Mouse (Mus musculus) lung, embryonic 14.5 days (tissue): ENCODE data around the gene Tepp. TPM values are rescaled to one million over a fixed set of nuclear protein-coding genes. Genes with fewer than 3 reads are reported as not detected.

Experiments used
- ATAC-seq: fragments of 200-750 bp; cut with Nextera tagmentation; 2 replicates; pipeline ENCODE4 v1.8.0; 2017; ENCODE audit warnings: mild to moderate bottlenecking, moderate TSS enrichment, moderate library complexity; ENCODE audit not compliant: insufficient read depth
- DNase-seq: peaks from one replicate; pipeline ENCODE4 v3.0.0-alpha.2; 2015
- H3K27ac ChIP-seq: fragments of 300-500 bp; sonication (generic); 2 replicates; pipeline ENCODE4 v1.5.1; 2014; ENCODE audit warnings: low read depth, mild to moderate bottlenecking, moderate library complexity
- H3K27me3 ChIP-seq: fragments of 300-500 bp; sonication (generic); 2 replicates; pipeline ENCODE4 v1.6.1; 2014; ENCODE audit warnings: low read length, control low read depth; ENCODE audit not compliant: insufficient read depth
- H3K36me3 ChIP-seq: fragments of 300-500 bp; sonication (generic); 2 replicates; pipeline ENCODE4 v1.6.1; 2014; ENCODE audit warnings: control low read depth; ENCODE audit not compliant: insufficient read depth
- H3K4me1 ChIP-seq: fragments of 300-500 bp; sonication (generic); 2 replicates; pipeline ENCODE4 v1.6.1; 2014; ENCODE audit warnings: antibody characterized with exemption, control low read depth; ENCODE audit not compliant: insufficient read depth
- H3K4me2 ChIP-seq: fragments of 300-500 bp; sonication (generic); 2 replicates; pipeline ENCODE4 v1.6.1; 2014; ENCODE audit warnings: mild to moderate bottlenecking
- H3K4me3 ChIP-seq: fragments of 300-500 bp; sonication (generic); 2 replicates; pipeline ENCODE4 v1.5.1; 2014; ENCODE audit warnings: low read depth, low read length
- H3K9ac ChIP-seq: fragments of 300-500 bp; sonication (generic); 2 replicates; pipeline ENCODE4 v1.6.1; 2014
- H3K9me3 ChIP-seq: fragments of 300-500 bp; sonication (generic); 2 replicates; pipeline ENCODE4 v1.6.1; 2016; ENCODE audit warnings: low read depth, low read length, control low read depth
- CTCF ChIP-seq: IDR thresholded peaks from 2 replicates; pipeline ENCODE4 v1.5.1; 2016; ENCODE audit warnings: antibody characterized with exemption, low read depth
- WGBS: fragments of 180-500 bp; shearing (Covaris S2); extraction: QIAGEN DNeasy Blood & Tissue Kit; methylation state at CpG from one replicate; pipeline ENCODE4 v1.1.7; 2014; 5-methylcytosine and 5-hydroxymethylcytosine counted together
- polyA plus RNA-seq: library from polyadenylated mRNA; unstranded; fragments of >200 nt; fragmentation: Nextera tagmentation; extraction: Ambion mirVana; gene quantifications from 2 replicates; pipeline ENCODE4 v1.2.1, GENCODE M21; 2014

Gene Tepp
- polyA plus RNA-seq, 1 experiment from 2014 or later = 0.37 TPM

DNA sequence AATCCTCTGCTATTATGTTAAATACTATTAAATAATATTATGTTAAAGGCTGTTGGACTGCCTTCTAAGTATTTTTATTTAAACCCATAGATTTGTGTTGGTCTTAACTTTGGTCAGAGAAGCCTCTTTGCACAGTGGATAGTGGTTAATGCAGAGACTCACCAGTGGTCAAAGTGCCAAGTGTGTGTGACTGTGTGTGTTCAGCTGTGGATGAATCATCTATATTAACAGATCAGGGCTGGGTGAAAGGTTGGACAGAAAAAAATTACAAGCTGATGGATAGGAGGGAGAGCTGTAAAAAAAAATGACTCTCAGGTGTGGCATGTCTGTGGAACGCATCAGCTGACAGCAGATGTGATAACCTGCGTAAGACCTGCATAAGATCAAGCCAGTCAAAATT, 53.5 kb downstream of the Tepp start:
- H3K27me3 ChIP-seq = no peaks in the 10 kb centered on the region

DNA sequence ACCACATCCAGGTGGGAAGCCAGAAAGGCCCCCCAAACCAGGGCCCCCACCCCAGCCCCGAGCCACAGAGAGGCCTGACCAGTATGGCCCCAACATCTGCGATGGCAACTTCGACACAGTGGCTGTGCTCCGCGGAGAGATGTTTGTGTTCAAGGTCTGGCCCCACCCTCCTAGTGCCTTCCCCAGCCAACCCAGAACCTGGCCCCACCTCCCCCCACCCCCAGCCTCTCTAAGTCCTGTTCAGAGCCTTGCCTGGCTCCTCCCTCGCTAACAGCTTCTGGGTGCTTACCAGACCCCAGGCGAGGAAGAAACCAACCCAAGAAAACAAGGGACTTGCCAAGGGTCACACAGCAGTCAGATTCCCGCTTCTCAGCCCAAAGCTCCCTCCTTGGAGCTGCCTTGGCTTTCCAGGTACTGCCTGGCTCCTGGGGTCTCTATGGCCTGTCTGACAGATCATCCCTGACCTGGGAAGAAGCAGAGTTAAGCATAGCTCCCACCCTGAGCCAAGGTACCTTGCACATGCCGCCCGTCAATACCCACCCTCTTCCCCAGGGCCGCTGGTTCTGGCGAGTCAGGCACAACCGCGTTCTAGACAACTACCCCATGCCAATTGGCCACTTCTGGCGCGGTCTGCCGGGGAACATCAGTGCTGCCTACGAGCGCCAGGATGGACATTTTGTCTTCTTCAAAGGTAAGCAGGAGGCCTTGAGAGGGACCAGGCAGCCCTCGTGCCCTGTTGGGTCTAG, 59.4 kb downstream of the Tepp start:
- H3K4me2 ChIP-seq = peak overlapping the region; percentile 56
- H3K4me1 ChIP-seq = peaks cover 5% of the 10 kb centered on the region; the same call in 1 of the 2 replicates
- no peak for TF ChIP-seq CTCF
- H3K9me3 ChIP-seq = no peaks in the 10 kb centered on the region
- no peaks in the 10 kb centered on the region for H3K27me3 ChIP-seq
- peak; percentile 84 for ATAC-seq
- WGBS = 42% methylated on average over 20 of the region's 20 CpGs
- H3K9ac ChIP-seq = peak overlapping the region; percentile 38
- peak overlapping the region; percentile 18; the same call in 1 of the 2 replicates for H3K4me3 ChIP-seq
- H3K36me3 ChIP-seq = peaks cover 33% of the 10 kb centered on the region; the same call in 1 of the 2 replicates
- no peak overlapping the region for H3K27ac ChIP-seq
- peak; percentile 59 for DNase-seq

More for the DNA sequence above, 53.5 kb downstream of the Tepp start:
- Histone ChIP-seq H3K36me3 (peaks cover 13% of the 10 kb centered on the region; the same call in 1 of the 2 replicates), H3K4me1 (peaks cover 22% of the 10 kb centered on the region), H3K9ac (no peak overlapping the region), H3K4me3 (no peak overlapping the region), H3K9me3 (no peaks in the 10 kb centered on the region; the same call in 1 of the 2 replicates), H3K27ac (no peak overlapping the region), H3K4me2 (no peak overlapping the region)
- no peak for TF ChIP-seq CTCF
- ATAC-seq = no peak
- WGBS = 84% methylated on average over 2 of the region's 2 CpGs
- DNase-seq = no peak

DNA sequence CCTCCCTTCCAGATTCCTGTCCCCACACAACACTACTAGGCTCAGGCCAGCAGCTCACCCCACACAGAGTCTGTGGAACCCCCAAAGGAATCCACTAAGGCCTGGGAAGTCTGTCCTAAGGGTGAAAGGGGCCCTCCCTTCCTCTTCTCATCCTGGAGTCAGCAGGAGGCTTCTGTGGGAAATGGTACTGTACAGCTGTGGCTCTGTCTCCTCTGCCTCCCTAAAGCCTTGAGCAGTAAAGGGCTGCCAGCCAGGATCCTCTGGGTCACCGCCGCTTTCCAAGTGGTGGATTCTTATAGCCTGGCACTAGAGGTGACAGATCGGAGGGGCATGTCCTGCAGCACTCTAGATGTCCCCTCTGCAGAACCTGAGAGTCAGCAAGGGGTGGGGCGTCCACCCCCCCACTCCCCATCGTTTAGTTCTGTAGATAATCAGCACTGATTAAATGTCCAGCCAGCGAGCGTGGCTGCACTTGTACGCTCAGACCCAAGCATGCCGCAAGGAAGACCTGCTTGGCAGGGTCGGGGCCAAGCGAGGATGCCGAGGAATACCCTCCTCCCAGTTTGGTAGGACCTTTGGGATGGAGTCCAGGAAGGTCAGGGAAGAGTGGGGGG, 63.1 kb downstream of the Tepp start:
- 50% methylated on average over 12 of the region's 12 CpGs for WGBS
- peaks cover 24% of the 10 kb centered on the region; the same call in 1 of the 2 replicates for H3K36me3 ChIP-seq
- H3K27ac ChIP-seq = no peak overlapping the region
- no peak for ATAC-seq
- no peak overlapping the region for H3K4me2 ChIP-seq
- H3K4me1 ChIP-seq = peaks cover 16% of the 10 kb centered on the region
- no peak for TF ChIP-seq CTCF
- no peak overlapping the region for H3K9ac ChIP-seq
- no peaks in the 10 kb centered on the region for H3K27me3 ChIP-seq
- no peak overlapping the region for H3K4me3 ChIP-seq
- DNase-seq = no peak
- no peaks in the 10 kb centered on the region for H3K9me3 ChIP-seq

DNA sequence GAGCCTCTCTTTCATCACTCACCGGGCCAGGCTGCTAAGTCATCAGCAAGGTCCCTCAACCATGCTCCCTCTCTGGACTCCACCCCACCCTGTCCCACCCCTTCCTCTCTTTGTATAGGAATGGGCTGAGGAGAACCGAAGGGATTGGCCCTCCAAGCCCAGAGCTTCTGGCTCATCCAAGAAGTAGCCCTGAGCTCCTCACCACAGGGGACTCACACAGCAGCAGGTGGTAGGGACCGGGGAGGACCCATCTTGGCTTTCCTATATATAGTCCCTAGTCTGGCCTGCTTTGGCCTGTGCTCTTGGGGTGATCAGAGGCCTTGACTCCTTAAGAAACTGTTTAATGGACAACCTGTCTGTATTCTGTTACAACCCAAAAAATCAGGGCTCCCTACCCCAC, 64.1 kb downstream of the Tepp start:
- TF ChIP-seq CTCF = no peak
- Histone ChIP-seq H3K4me3 (no peak overlapping the region), H3K27ac (no peak overlapping the region), H3K36me3 (peaks cover 18% of the 10 kb centered on the region; the same call in 1 of the 2 replicates), H3K9ac (no peak overlapping the region), H3K4me1 (peaks cover 17% of the 10 kb centered on the region), H3K4me2 (no peak overlapping the region), H3K9me3 (no peaks in the 10 kb centered on the region), H3K27me3 (no peaks in the 10 kb centered on the region)
- no peak for DNase-seq
- no peak for ATAC-seq
- 71% methylated on average over 3 of the region's 3 CpGs for WGBS

DNA sequence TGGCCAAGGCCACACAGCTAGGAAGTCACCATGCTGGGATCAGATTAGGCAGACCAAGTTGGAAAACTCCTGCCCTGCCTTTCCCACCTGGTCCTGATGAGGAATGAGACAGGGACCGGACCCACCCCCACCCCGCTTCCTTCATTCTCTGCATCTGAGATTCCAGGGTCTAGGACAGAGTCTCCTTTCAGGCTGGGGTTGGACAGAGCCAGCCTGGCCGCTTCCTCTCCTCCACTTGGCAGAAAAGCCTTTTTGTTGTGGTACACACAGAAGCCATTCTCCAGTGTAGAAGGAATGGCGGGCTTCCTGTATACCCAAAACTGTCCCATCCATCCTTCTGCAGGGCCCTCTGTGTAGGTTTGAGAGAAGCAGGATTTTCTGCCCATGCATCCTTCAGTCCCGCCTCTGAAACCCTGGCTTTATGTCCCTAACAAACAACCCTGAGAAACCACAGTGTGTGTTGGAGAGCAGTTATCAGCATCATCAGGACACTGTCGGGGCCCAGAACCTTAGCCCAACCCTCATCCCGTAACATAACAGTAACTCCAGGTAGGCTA, 65.1 kb downstream of the Tepp start:
- ATAC-seq (no peak), DNase-seq (no peak)
- Histone ChIP-seq H3K9ac (no peak overlapping the region), H3K27ac (no peak overlapping the region; the same call in 1 of the 2 replicates), H3K4me1 (peaks cover 12% of the 10 kb centered on the region), H3K9me3 (no peaks in the 10 kb centered on the region), H3K4me3 (no peak overlapping the region), H3K4me2 (no peak overlapping the region), H3K36me3 (peaks cover 17% of the 10 kb centered on the region; the same call in 1 of the 2 replicates), H3K27me3 (no peaks in the 10 kb centered on the region)
- 80% methylated on average over 7 of the region's 7 CpGs for WGBS
- no peak for TF ChIP-seq CTCF

Other genes with a start within 250 kb of the Tepp start
- gene Katnb1, start 229.4 kb upstream of the Tepp start, polyA plus RNA-seq = 19.4 and 23.1 TPM in 2 replicates
- gene Kifc3, start 107.8 kb upstream of the Tepp start, polyA plus RNA-seq = 17.3 and 20.7 TPM in 2 replicates
- 0.28 and 0.69 TPM in 2 replicates for gene Cngb1, start 4.0 kb upstream of the Tepp start, polyA plus RNA-seq
- gene Zfp319, start 21.4 kb downstream of the Tepp start, polyA plus RNA-seq = 9.2 and 10.9 TPM in 2 replicates
- 32.1 and 34.0 TPM in 2 replicates for gene Usb1, start 21.7 kb downstream of the Tepp start, polyA plus RNA-seq
- gene Mmp15, start 41.7 kb downstream of the Tepp start, polyA plus RNA-seq = 22.5 and 25.6 TPM in 2 replicates
- 162 and 169 TPM in 2 replicates for gene Cfap20, start 124.3 kb downstream of the Tepp start, polyA plus RNA-seq
- gene Csnk2a2, start 179.5 kb downstream of the Tepp start, polyA plus RNA-seq = 18.4 and 22.8 TPM in 2 replicates
- 0.24 and 0.53 TPM in 2 replicates for gene Ccdc113, start 223.5 kb downstream of the Tepp start, polyA plus RNA-seq